Mouse (Mus musculus) liver, adult (tissue): ENCODE measurements around the gene Clec2l.

ENCODE experiments used
- GATA4 ChIP-seq: IDR thresholded peaks from 2 replicates; pipeline ENCODE4 v1.6.1; 2014; ENCODE audit warnings: mild to moderate bottlenecking, low read length; ENCODE audit not compliant: insufficient replicate concordance

Gene Clec2l

GRCm38 (mm10) chr6:38695380-38696054 is 32.6 kb downstream of the Clec2l start:
- no peak for TF ChIP-seq GATA4

GRCm38 (mm10) chr6:38696570-38696969 is 33.7 kb downstream of the Clec2l start:
- no peak for TF ChIP-seq GATA4

- TF ChIP-seq GATA4: no peak
Measured at GRCm38 (mm10) chr6:38698233-38698889, 35.5 kb downstream of the Clec2l start.

GRCm38 (mm10) chr6:38701421-38701820 is 38.6 kb downstream of the Clec2l start:
- no peak for TF ChIP-seq GATA4

DNA sequence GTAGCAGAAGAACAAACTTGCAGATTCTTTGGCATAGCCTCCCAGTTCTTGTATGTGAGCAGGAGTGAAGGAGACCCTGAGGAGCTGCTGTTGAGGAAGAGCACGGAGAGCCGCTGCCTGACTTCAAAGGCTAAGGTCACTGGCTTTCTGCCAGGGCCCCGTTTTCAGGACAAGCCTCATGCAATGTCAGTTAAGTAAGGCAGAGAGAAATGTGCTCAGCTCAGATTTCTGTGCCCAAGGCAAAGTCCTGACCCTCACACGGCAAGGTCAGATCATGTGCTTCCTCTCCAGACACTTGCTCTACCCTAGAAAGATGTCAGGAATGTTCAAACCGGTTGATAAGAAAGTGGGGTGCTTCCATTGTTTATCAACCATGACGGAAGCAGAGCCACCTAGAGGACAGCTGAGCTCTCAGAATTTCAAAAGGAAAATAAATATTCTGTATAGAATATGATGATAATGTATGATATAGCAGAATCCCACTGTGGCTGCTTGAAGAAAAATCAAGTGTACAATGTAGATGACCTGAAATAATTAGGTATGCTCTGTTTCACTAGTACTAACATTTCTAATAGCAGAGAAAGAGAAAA is 40.0 kb downstream of the Clec2l start:
- peak; percentile 21; the same call in 1 of the 2 replicates for TF ChIP-seq GATA4

- no peak for TF ChIP-seq GATA4
Measured at GRCm38 (mm10) chr6:38703526-38703925, 40.7 kb downstream of the Clec2l start.

- TF ChIP-seq GATA4: no peak
Measured at GRCm38 (mm10) chr6:38704264-38704984, 41.6 kb downstream of the Clec2l start.

DNA sequence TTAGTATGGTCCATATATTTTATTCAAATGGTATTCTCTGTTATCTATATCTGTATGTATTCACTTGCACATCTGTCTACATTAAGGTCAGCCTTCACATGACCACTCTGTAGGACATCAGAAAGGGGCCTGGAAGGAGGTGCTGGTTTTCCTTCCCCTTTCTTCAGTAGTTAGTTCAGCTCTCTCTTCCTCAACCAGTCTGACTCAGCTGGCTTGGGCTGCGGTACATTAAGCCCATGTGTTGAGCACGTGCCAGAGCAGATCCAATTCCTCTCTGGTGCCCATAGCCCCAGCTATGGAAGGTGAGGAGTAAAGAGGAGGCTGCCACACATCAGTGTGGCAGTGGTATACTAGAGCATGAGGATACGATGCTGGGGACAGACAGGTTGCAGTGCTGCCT is 47.6 kb downstream of the Clec2l start:
- no peak for TF ChIP-seq GATA4

GRCm38 (mm10) chr6:38713957-38714898 is 51.4 kb downstream of the Clec2l start:
- TF ChIP-seq GATA4: no peak

DNA sequence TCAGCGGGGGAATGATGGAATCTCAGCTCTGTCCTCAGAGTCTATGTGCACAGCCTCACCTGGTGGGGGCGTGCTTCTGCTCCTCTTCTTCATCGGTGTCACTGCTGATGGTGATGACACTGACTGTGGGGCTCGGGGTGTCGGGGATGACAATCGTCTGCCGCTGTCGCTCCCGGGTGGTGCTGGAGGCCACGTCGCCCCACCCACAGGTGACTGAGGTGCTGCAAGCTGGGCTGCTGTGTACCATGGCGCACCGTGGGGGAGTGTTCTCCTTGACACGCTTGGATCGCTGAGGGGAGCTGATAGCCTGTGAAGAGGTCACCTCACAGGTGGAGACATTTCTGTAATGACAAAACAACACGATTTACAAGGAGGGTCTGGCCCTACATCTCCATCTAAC is 53.0 kb downstream of the Clec2l start:
- no peak for TF ChIP-seq GATA4

DNA sequence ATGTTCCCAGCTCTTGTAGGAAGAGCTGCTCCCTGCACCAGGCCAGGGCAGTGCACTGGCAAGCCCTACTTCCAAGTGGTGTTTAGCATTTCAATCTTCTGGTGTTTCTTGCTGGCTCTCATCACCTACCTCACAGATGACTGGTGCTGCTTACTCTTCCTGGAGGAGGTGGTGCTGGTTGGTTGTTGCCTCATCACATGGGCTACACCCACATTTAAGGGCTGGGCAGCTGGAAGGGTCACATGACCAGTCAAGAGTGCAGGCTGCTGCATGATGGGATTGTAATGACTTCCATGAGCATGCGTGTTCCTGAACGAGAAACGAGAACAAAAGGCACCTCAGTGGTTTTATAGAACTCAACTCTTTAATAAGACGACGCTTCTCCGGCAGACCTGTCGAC is 55.8 kb downstream of the Clec2l start:
- no peak for TF ChIP-seq GATA4

GRCm38 (mm10) chr6:38719229-38719628 is 56.4 kb downstream of the Clec2l start:
- TF ChIP-seq GATA4: no peak

DNA sequence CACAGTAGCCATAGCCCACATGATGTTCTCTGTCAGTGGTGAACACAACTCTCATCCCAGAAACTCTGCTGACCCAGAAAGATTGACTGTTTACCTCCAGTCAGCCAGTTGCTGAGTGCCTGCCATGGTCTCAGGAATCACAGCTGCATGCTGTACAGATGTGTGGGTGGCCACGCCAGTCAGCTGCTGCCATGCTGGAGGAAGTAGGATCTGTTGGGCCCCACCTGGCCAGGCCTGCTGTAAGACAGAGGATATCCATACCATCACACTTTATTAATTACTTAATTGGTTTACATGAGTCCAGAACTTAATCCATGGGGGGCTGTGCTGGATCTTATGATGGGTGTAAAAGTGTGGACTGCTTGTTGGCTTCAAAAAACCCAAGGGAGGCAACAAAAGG is 58.5 kb downstream of the Clec2l start:
- TF ChIP-seq GATA4: no peak

- TF ChIP-seq GATA4: no peak
Measured at GRCm38 (mm10) chr6:38725515-38725914, 62.6 kb downstream of the Clec2l start.
